24 mouse cellular contexts compared by ENCODE assay signal in genomic region chr5:73202498-73202897, GRCm38 (mm10).
"Had no signal": no experiment of that assay in that cellular context is flagged by ENCODE, and none has a peak within 500 bp of the region (broad histone marks: within the 10 kb centered on the region; RNA-seq: fewer than 3 reads in every experiment).

No protein-coding gene starts in this region.

- H3K4me1 ChIP-seq: hindbrain, embryonic 15.5 days; limb, embryonic 13.5 days; limb, embryonic 15.5 days had no signal

- H3K27me3 ChIP-seq: heart, embryonic 13.5 days; heart, embryonic 15.5 days; hindbrain, embryonic 13.5 days; hindbrain, embryonic 15.5 days; limb, embryonic 13.5 days; limb, embryonic 15.5 days; liver, embryonic 12.5 days had no signal

- H3K36me3 ChIP-seq: hindbrain, embryonic 15.5 days; limb, embryonic 15.5 days had no signal

- H3K4me2 ChIP-seq: heart, embryonic 11.5 days; heart, embryonic 13.5 days; heart, embryonic 15.5 days; hindbrain, embryonic 13.5 days; hindbrain, embryonic 15.5 days; limb, embryonic 13.5 days; limb, embryonic 15.5 days; liver, embryonic 12.5 days had no signal

- ATAC-seq: forebrain, postnatal 0 days; hindbrain, postnatal 0 days; intestine, embryonic 16.5 days; liver, embryonic 12.5 days had no signal

- H3K27ac ChIP-seq: heart, adult 2 months; heart, embryonic 13.5 days; heart, embryonic 15.5 days; hindbrain, embryonic 13.5 days; hindbrain, embryonic 15.5 days; hindbrain, postnatal 0 days; limb, embryonic 13.5 days; limb, embryonic 15.5 days; liver, embryonic 12.5 days; liver, embryonic 14.5 days had no signal

- H3K9ac ChIP-seq: forebrain, postnatal 0 days; heart, embryonic 13.5 days; heart, embryonic 15.5 days; hindbrain, embryonic 13.5 days; hindbrain, embryonic 15.5 days; limb, embryonic 13.5 days; limb, embryonic 15.5 days; liver, embryonic 12.5 days; liver, embryonic 14.5 days had no signal

- H3K9me3 ChIP-seq: heart, embryonic 13.5 days; heart, embryonic 15.5 days; hindbrain, embryonic 13.5 days; hindbrain, embryonic 15.5 days; limb, embryonic 13.5 days; limb, embryonic 15.5 days; liver, embryonic 12.5 days had no signal

- DNase-seq: forebrain, postnatal 0 days; gastrocnemius, postnatal 14 days; gastrocnemius, postnatal 36 days; heart, adult 2 months; heart, postnatal 14 days; heart, postnatal 36 days; kidney, adult 11 months; kidney, adult 2 months; kidney, postnatal 14 days; layer of hippocampus, adult 9-11 months; layer of hippocampus, postnatal 36 days; left cerebral cortex, postnatal 4 days; lung, adult 18-20 months had no signal

- H3K4me3 ChIP-seq: heart, adult 2 months; heart, embryonic 13.5 days; heart, embryonic 15.5 days; hindbrain, embryonic 13.5 days; hindbrain, embryonic 15.5 days; limb, embryonic 13.5 days; limb, embryonic 15.5 days; liver, embryonic 12.5 days had no signal
